Mouse (Mus musculus) kidney, postnatal 0 days (tissue): ENCODE measurements around the gene Gse1. TPM values are rescaled to one million over a fixed set of nuclear protein-coding genes. Genes with fewer than 3 reads are reported as not detected.

Source experiments
- ATAC-seq: fragments of 200-750 bp; cut with Nextera tagmentation; replicated peaks from 2 replicates; pipeline ENCODE4 v1.8.0; 2017; ENCODE audit warnings: low read depth, moderate number of reproducible peaks, moderate TSS enrichment, moderate library complexity; ENCODE audit not compliant: low FRiP score
- DNase-seq: peaks from one replicate; pipeline ENCODE4 v3.0.0-alpha.2; 2016; ENCODE audit warnings: low spot score
- H3K27ac ChIP-seq: fragments of 300-500 bp; sonication (generic); 2 replicates; pipeline ENCODE4 v1.5.1; 2014; ENCODE audit warnings: mild to moderate bottlenecking
- H3K27me3 ChIP-seq: fragments of 300-500 bp; sonication (generic); 2 replicates; pipeline ENCODE4 v1.6.1; 2014; ENCODE audit warnings: low read length, mixed read lengths; ENCODE audit not compliant: insufficient read depth
- H3K36me3 ChIP-seq: fragments of 300-500 bp; sonication (generic); 2 replicates; pipeline ENCODE4 v1.6.1; 2014; ENCODE audit warnings: low read length, mixed read lengths; ENCODE audit not compliant: insufficient read depth
- H3K4me1 ChIP-seq: fragments of 300-500 bp; sonication (generic); replicated peaks from 2 replicates; pipeline ENCODE4 v1.6.1; 2014; ENCODE audit warnings: antibody characterized with exemption, low read length, mixed read lengths; ENCODE audit not compliant: insufficient read depth
- H3K4me2 ChIP-seq: fragments of 300-500 bp; sonication (generic); 2 replicates; pipeline ENCODE4 v1.6.1; 2014; ENCODE audit warnings: mild to moderate bottlenecking, low read length, moderate library complexity, mixed read lengths
- H3K4me3 ChIP-seq: fragments of 300-500 bp; sonication (generic); replicated peaks from 2 replicates; pipeline ENCODE4 v1.5.1; 2014; ENCODE audit warnings: low read depth, low read length
- H3K9ac ChIP-seq: fragments of 300-500 bp; sonication (generic); 2 replicates; pipeline ENCODE4 v1.6.1; 2014; ENCODE audit warnings: low read depth, low read length
- H3K9me3 ChIP-seq: fragments of 300-500 bp; sonication (generic); replicated peaks from 2 replicates; pipeline ENCODE4 v1.6.1; 2016; ENCODE audit warnings: low read length, inconsistent platforms, mixed read lengths
- CTCF ChIP-seq: IDR thresholded peaks from 2 replicates; pipeline ENCODE4 v1.5.1; 2016; ENCODE audit warnings: antibody characterized with exemption, low read depth, mild to moderate bottlenecking, moderate library complexity
- WGBS: fragments of 180-500 bp; shearing (Covaris S2); extraction: QIAGEN DNeasy Blood & Tissue Kit; methylation state at CpG from one replicate; pipeline ENCODE4 v1.1.7; 2014; 5-methylcytosine and 5-hydroxymethylcytosine counted together
- polyA plus RNA-seq: library from polyadenylated mRNA; unstranded; fragments of >200 nt; fragmentation: Nextera tagmentation; extraction: Ambion mirVana; gene quantifications from 2 replicates; pipeline ENCODE4 v1.2.1, GENCODE M21; 2015

Gse1 gene
- polyA plus RNA-seq, 1 experiment from 2014 or later: 8.4 TPM

DNA sequence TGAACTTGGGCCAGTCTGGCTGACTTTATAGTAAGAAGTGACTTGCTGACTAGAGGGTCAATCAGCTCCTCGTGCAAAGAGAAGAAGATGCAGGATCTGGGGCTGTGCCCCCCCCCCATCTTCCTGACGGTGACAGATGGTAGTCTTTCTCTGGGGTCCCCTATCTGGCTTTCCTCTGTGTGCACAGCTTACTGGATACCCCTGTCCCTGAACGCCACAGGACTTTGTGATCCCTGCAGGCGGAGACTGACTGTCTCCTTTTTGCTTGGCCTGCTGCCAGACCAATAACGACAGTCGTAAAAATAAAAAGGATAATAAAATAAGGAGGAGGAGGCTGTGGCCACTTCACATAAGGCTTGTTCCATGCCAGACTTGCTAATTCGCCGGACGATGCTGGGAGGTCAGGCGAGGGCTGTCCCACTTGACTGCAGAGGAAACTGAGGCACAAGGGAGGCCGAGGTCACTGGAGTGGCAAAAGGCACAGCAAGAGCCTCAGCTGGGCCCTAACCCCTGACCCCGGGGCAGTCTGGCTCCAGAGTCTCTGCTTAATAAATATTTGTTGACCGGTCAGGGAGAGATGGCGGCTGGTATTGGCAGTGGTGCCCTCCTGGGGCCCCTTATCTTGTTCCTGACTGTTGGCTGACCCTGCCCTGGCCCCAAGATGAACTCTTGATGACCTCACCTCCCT is 264.1 kb downstream of the Gse1 start:
- Histone ChIP-seq H3K4me2 (peak overlapping the region; percentile 36), H3K4me3 (no peak overlapping the region), H3K27ac (no peak overlapping the region), H3K9ac (no peak overlapping the region), H3K4me1 (peaks cover 57% of the 10 kb centered on the region), H3K27me3 (no peaks in the 10 kb centered on the region), H3K9me3 (no peaks in the 10 kb centered on the region), H3K36me3 (no peaks in the 10 kb centered on the region)
- TF ChIP-seq CTCF: no peak
- ATAC-seq (no peak), DNase-seq (peak; percentile 68)
- 23% methylated on average over 14 of the region's 14 CpGs for WGBS

DNA sequence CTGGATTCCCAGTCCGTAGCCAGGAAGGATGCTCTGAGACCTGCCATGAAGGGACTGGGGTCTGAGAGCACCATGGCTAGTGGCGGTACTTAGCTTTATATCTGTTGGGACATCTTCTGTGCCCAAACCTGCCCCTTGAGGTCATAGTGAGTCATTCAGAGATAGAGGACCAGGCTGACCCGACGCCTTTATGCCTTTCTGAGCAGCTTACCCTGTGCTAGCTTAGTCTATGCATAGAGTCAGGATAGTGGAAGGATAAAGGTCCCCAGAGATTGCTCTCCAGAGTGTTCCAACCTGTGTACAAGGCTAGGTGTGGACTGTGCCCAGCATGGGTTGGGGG is 264.6 kb downstream of the Gse1 start:
- ATAC-seq (no peak), DNase-seq (no peak)
- H3K4me1 ChIP-seq: peaks cover 63% of the 10 kb centered on the region
- H3K4me2 ChIP-seq: peak overlapping the region; percentile 36; the same call in 1 of the 2 replicates
- no peaks in the 10 kb centered on the region for H3K9me3 ChIP-seq
- H3K36me3 ChIP-seq: no peaks in the 10 kb centered on the region
- no peak overlapping the region for H3K9ac ChIP-seq
- TF ChIP-seq CTCF: no peak
- no peak overlapping the region for H3K27ac ChIP-seq
- no peaks in the 10 kb centered on the region for H3K27me3 ChIP-seq
- 44% methylated on average over 4 of the region's 4 CpGs for WGBS
- no peak overlapping the region for H3K4me3 ChIP-seq

DNA sequence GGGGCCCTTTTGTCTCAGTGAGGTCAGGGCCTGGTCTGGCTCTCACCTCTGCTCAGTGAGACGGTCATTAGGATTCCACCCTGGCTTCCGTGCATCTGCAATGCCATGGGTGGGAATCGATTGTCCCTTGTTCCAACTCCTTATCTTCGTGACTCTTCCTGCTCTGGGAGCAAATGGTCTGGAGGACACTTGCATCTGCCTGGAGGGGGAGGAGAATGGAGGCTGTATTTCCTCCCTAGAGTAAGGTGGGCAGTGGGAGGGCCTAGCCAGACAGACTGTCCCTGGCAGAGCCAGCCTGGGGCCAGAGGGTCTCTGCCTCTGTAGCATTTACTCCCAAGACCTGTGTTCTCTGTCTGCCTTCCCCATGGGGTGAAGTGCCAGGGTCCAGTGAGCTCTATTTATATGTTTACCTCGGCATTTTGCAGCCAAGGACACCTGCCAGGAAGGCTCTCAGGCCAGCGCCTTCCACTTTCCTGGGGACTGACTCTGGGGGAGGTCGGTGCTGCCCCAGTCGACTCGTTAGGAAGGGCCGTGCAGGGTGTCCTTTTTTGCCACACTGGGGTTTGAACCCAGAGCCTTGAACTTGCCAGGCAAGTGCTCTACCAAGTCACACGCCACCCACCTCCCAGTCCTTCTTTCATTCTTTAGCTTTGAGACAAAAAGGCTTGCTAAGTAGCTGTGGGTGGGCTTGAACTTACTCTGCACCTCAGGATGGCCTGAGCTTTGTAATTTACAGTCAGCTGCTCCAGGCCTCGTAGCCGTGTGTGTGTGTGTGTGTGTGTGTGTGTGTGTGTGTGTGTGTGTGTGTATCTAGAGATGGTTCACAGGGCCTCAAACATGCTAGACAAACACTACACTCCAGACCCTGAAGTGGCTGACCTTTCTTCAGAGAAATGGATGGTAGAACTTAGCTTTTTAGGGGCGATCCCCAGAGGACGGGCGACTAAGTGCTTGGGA is 265.5 kb downstream of the Gse1 start:
- no peaks in the 10 kb centered on the region for H3K36me3 ChIP-seq
- H3K9me3 ChIP-seq: no peaks in the 10 kb centered on the region
- H3K4me1 ChIP-seq: peaks cover 71% of the 10 kb centered on the region
- no peak for TF ChIP-seq CTCF
- no peaks in the 10 kb centered on the region for H3K27me3 ChIP-seq
- no peak overlapping the region for H3K9ac ChIP-seq
- peak overlapping the region; percentile 86 for H3K27ac ChIP-seq
- ATAC-seq: no peak
- no peak for DNase-seq
- WGBS: 47% methylated on average over 16 of the region's 16 CpGs
- H3K4me3 ChIP-seq: no peak overlapping the region
- no peak overlapping the region for H3K4me2 ChIP-seq

DNA sequence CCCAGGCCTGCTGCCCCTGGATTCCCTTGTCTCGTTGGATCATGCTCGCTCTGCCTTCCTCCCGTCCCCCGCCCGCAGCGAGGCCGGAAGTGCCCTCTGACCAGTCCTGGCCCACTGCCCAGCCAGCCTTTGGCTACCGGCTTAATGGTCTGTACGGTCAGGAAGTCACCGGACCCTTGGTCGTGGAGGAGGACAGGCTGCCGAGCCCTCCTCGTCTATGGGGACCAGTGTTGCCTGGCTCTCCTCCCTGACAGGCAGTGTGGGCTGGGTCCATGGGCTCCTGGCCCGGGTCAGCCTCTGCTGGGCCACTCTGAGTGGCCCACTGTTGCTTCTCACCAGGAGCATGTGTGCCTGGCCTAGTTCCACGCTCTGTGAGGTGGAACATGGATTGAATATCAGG is 266.6 kb downstream of the Gse1 start:
- no peaks in the 10 kb centered on the region for H3K9me3 ChIP-seq
- WGBS: 5% methylated on average over 15 of the region's 15 CpGs
- TF ChIP-seq CTCF: no peak
- no peaks in the 10 kb centered on the region for H3K27me3 ChIP-seq
- H3K27ac ChIP-seq: peak overlapping the region; percentile 86
- H3K4me3 ChIP-seq: no peak overlapping the region
- no peak overlapping the region for H3K9ac ChIP-seq
- H3K4me1 ChIP-seq: peaks cover 77% of the 10 kb centered on the region
- H3K36me3 ChIP-seq: no peaks in the 10 kb centered on the region
- peak overlapping the region; percentile 27; the same call in 1 of the 2 replicates for H3K4me2 ChIP-seq
- peak; percentile 89 for DNase-seq
- ATAC-seq: peak; percentile 66

DNA sequence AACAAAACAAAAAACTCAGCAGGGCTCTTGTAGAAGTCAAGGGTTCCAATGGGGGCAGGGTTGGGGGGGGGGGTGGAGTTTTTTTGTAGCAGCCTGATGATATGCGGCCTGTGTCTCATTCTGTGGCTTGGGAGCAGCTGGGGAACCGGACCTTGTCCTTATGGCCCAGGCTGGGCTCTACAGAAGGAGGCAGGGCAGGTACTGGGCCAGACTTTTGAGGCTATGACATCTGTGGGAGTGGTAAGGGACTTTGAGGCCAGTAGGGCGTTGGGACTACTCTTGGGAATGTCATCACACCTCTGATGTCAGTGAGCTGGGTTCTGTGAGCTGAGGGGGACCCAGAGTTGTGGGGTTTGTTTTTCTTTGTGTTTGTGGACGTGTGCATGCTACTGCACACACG is 267.2 kb downstream of the Gse1 start:
- no peaks in the 10 kb centered on the region for H3K36me3 ChIP-seq
- H3K4me2 ChIP-seq: no peak overlapping the region; the same call in 1 of the 2 replicates
- 35% methylated on average over 5 of the region's 5 CpGs for WGBS
- H3K4me3 ChIP-seq: no peak overlapping the region
- no peaks in the 10 kb centered on the region for H3K27me3 ChIP-seq
- 0 out of 2 replicates have a peak overlapping the region, but pooled peaks have one; percentile 27 for H3K9ac ChIP-seq
- H3K4me1 ChIP-seq: peaks cover 81% of the 10 kb centered on the region
- H3K27ac ChIP-seq: peak overlapping the region; percentile 86
- H3K9me3 ChIP-seq: no peaks in the 10 kb centered on the region
- ATAC-seq (no peak), DNase-seq (no peak)
- no peak for TF ChIP-seq CTCF

DNA sequence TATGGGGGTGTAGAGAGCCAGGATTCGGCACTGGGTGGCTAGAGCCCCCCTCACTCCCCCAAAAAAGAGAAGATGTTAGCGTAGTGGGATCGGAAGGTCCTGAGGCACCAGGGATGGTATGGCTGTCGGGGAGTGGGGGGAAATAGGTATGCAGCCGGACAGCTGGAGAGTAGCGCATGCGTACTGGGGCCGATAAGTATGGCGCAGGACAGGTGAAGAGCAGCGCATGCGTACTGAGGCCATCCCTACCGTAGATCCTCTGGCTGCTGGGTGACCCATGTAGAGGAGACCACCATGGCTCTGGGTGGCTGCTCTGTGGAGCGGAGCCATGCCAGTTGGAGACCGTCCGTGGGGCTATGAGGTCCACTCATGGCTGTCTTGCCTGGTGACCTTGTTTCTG is 268.2 kb downstream of the Gse1 start:
- DNase-seq: no peak
- H3K27me3 ChIP-seq: no peaks in the 10 kb centered on the region
- WGBS: 96% methylated on average over 15 of the region's 15 CpGs
- no peaks in the 10 kb centered on the region for H3K36me3 ChIP-seq
- H3K4me3 ChIP-seq: no peak overlapping the region
- peaks cover 77% of the 10 kb centered on the region for H3K4me1 ChIP-seq
- ATAC-seq: no peak
- H3K27ac ChIP-seq: no peak overlapping the region
- H3K4me2 ChIP-seq: no peak overlapping the region
- H3K9ac ChIP-seq: no peak overlapping the region
- no peaks in the 10 kb centered on the region for H3K9me3 ChIP-seq
- TF ChIP-seq CTCF: no peak
